Mouse (Mus musculus) cerebellum, postnatal 36 days (tissue): Measurements from ENCODE around the gene Sh3gl1.

Experiments
- DNase-seq, 2 experiments: peaks; one replicate each; pipeline ENCODE4 v3.0.0; 2021 to 2022; ENCODE audit warnings: mixed read lengths in 2 of 2

Gene Sh3gl1

DNA sequence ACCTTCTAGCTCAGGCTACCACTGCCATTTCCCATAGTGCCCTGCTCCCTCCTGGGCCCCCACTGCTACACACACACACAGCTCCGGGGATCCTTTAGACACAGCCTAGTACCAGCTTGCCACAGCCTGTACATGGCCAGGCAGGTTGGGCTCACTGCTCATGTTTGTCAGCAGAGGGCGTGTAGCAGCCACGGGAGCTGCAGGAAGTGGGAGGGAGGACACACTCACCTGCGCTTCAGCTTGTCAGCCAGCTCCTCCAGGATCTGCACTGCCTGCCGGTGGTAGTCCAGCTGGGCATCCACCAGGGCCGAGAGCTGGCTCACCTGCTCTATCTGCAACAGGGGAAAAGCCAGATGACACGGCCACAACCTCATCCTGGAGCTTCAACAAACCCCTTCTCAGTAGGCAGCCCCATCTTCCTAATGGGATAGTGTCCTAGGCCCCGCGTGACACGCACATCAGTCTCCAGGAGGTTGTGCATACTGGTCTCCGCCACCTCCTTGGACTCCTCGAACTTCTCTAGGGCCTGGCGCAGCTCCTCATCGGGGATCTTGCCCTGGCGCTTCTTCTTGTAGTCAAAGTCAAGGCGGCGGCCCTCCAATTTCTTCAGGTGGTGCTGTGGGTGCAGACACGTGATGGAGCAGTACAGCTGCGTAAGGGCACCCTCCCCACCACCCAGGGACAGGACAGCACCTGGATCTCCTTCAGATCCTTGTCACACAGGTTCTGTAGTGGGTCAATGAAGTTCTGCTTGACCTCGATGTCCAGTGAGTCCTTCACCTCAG, 17.9 kb downstream of the Sh3gl1 start:
- peak; percentile 78 to 84 for DNase-seq

DNA sequence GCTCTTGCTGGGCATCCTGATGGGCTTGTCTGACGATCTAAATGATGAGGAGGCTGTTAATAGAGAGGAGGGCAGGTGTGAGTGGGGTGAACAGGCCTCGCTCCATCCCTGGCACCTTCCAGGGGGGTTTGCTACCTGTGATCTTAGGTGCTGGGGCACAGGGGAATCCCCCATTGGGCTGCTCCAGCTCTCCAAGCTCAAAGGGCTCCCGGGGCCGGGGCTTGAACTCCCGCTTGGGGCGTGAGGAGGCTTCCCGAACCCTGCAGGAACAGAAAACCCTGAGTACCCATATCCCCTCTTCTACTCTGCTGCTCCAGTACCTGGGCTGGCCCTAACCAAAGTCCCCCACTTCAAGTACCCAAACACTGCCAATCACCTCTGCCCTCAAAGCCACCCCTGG, 18.6 kb downstream of the Sh3gl1 start:
- no peak for DNase-seq

DNA sequence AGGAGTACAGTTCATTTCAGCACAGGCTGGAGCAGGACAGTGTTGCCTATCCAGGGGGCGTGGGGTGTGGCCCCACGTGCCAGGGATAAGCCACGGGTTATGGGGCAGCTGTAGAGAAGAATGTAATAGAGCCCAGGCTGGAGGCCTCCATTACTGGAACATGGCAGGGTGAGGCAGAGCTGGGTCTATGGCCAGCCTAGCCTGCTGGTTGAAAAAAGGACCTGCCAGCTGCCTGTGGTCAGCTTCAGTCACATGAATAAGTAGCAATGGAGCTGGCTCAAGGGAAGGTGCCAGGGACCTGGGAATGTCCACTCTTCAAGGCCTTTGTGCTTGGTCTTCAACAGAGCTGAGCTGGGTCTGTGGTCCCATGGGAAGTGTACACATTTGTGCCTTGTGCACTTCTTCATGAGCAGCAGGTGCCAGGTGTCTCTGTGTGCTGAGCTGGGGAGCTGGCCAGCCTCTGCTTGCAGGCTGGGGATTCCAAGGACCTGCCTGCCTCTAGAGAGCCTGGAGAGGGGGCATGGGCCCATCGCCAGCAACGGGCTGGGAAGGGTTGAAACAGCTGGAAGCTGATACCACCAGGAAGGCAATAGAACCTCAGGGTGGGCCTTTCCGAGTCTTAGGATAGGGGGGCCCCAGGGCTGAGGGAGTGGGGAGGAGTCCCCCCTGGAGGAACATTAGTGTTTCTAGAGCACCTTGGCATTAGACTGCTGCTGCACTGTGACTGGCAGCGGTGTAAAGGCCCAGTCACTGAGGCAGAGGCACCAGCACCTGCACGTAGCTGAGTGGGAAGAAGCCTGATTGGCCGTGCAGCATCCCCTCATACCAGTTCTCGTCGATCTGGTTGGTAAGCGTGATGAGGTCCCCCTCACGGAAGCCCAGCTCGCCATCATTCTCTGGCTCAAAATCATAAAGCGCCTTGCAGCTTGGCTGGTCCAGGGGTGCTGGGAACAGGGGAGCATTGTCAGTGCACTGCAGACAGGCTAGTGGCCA, 19.3 kb downstream of the Sh3gl1 start:
- DNase-seq: no peak

DNA sequence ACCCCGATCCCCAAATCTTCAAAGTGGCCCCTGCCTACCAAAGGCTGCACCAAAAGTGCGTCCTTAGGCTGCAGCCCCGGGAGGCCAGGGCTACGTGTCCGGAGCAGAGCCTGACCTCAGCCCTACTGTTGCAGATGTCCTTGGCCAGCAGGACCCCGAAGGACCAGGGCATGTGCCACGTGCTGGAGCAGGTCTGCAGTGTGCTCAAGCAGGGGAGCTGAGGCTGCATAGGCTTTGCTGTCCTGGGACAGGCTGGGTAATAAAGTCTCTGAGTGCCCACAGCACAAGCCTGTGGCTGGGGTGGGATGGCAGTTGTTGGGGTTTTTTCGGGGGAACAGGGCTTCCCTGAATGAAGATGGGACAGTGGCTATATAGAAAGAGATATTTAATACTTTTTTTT, 20.1 kb downstream of the Sh3gl1 start:
- DNase-seq: no peak

DNA sequence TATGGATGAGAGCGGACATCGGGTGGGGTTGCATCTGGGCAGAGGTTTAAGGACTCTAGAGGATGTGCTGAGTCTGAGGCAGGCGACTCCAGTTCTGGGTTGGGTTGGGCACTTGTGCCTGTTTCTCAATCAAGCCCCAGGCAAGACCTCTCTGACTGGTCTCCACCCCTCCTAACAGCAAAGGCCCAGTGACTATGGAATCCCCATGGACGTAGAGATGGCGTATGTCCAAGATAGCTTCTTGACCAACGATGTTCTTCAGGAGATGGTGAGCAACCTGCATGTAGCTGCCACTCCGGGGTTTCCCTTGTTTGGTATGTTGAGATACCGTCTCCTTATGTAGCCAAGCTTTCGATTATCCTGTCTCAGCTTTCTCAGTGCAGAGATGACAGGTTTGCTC, 21.1 kb downstream of the Sh3gl1 start:
- DNase-seq: no peak

DNA sequence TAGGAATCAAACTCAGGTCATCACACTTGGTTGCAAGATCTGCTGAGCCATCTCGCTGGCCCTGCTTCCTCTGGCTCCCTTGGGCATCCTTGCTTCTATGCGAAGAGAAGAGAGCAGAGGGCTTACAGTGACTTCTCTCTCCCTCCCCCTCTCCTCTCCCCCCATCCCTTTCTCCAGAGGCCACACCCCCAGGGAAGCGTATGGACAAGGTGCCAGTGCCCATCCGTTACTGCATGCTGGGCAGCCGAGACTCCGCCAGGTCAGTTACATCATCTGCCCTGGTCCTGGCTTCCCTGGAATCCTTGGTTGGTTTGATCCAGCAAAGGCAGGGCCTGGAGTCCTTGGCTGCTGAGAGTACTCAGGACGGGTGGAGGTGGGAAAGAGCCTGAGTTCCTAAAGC, 25.0 kb downstream of the Sh3gl1 start:
- peak in 1 of 2 experiments; percentile 59 for DNase-seq

DNA sequence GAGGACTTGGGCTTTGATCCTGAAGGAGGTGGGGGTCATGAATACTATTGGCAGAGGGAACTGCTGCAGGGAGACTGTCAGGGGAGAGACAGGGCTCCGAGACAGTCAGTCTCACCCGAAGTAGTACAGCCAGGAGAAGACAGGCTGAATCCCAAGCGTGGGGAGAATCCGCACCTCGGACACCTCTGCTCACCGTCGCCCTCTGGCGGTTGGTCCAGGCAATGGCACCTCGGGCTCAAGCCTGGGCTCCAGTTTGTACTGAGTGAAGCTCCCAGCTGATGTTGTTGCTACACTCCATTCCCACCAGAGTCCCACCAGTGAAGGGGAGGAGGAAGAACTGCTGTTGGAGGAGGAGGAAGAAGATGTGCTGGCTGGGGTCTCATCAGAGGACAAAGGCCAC, 25.8 kb downstream of the Sh3gl1 start:
- DNase-seq: peak; percentile 82 to 83

DNA sequence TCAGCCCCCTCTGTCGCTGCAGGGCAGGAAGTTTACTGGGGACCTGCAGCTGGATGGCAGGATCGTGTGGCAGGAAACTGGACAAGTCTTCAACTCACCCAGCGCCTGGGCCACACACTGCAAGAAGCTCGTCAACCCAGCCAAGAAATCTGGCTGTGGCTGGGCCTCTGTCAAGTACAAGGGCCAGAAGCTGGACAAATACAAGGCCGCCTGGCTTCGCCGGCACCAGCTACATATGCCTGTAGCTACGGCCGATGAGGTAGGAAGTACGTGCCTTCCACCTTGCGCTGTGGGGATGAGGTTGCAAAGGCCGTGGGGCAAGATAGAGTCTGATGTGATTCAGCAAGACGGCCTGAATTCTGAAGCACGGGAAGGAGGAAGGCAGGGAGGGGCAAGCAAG, 26.2 kb downstream of the Sh3gl1 start:
- DNase-seq: no peak

DNA sequence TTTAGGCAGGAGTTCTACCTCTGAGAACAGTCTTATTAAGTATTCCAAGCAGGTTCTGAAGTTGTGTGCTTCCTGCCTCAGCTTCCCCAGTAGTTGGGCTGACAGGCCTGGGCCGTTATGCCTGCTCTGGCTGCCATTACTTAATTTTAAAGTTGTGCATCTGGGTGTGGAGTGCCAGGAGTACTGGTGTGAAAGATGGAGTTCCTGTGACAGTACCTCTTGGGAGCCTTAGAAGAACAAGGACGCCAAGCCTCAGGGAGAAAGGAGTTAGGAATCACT, 26.5 kb downstream of the Sh3gl1 start:
- no peak for DNase-seq

DNA sequence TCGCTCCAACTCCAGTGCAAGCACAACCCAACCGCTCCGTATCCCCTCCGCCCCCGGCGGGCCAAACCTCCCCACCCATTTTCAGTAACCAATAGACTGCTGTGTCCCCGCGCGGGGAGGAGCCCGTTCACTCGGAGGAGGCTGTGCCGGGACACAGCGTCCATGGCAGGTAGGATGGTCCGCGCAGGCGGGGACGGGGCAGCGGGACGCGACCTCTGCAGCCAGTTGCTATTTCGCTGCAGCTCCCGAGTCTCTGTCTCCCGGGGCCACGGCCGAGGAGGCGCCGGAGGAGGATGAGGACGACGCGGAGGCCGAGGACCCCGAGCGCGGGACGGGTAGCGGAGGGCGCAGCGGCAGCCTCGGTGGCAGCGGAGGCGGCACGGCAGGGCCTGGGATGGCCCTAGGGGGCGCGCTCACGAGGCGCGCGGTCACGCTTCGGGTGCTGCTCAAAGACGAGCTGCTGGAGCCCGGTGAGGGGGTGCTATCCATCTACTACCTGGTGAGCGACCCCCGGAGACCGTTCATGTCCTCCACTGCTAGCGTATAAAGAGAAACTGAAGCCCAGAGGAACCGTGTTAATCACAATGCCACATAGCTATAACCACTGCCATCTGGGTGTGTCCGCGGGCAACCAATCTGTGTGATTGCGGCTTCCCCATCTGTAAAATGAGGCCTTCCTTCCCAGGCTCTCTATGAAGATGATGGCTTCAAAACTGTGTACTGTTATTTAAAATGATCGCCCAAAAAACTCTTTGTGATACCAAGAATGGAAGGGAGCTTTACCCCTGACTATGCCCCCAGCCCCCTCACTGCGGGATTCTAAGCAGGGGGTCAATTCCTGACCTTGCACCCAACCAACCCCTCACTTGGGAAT, 27.1 kb downstream of the Sh3gl1 start:
- peak; percentile 90 to 95 for DNase-seq

DNA sequence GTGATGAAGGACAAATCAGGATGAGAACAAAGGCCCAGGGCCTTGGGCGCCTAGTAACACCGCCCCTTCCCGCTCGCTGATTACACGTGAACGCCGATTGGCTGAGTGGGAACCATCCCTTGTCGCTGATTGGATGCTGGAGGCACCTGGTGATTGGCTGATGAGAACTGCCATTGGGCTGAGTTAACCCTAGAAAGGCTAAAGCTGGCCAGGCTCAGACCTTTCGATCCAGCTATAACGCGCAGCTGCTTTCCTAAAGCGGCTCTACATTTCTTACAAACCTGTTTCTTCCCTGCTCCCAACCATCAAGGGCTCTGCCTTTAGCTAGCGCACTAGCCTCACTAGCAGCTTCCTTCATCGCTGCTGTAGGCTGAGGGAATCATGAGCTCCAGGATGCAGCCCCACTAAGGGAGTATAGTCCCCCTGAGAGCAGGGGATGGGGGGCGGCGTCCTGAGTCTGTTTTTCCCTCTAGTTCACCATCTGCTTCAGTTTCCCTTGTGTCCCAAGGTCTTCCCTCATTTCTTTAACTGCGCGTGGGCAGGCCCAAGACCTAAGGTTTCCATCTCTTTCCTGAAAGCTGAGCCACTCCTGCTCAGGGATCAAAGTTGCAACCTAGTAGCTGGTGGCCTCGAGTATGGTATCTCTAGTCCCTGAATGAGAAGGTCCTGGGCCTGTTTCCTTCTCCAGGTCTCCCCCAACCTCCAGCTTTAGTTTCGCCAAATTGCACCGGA, 27.9 kb downstream of the Sh3gl1 start:
- peak; percentile 91 to 94 for DNase-seq

DNA sequence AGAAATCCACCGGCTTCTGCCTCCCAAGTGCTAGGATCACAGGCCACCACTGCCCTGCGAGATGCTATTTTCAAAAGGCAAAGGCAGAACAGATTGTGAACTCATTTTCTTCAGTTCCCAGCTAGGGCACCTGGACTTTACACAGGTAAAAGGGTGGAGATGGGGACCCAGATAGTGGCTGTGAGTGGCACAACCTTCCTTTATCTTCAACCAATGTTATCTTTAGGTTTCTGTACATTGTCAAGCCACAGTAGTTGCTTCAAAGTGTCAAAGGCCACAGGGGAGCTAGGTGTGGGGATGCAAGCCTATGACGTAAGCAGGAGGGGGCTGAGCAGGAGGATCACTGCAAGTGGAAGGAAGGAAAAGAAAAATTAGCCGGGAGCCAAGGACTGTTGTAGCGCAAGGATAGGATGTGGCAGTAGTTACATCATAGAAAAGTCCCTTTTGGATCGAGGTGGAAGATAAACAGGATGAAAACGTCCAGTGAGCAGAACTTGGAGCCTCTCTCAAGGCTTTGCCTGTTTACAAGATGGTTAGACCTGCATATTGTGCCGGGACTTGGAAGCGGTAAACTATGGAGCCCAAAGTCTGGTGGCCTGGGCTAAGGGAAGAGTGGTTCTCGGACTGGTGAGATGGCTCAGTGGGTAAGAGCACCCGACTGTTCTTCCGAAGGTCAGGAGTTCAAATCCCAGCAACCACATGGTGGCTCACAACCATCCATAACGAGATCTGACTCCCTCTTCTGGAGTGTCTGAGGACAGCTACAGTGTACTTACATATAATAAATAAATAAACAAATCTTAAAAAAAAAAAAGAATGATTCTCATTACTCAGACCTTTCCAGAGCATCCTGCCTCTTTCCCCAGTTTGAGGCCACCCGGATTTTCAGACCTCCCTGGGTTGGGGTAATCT, 28.7 kb downstream of the Sh3gl1 start:
- DNase-seq: no peak

DNA sequence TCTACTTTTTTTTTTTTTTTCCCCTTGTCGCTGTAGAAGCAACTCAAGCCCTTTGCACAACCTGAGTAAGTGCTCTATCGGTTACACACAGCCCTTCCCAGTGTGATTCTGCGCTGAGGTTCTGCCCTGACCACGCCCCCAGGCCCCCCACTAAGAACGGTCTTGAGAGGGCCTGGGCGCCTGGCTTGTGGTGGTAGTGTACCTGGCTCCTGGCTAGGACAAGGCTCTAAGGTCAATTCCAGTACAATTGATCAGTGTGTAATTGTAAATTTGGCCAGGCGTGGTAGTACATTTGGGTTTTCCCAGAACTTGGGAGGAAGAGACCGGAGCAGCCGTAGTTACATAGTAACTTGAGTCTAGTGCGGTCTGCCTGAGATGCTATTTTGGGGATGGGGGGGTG, 29.5 kb downstream of the Sh3gl1 start:
- DNase-seq: no peak

DNA sequence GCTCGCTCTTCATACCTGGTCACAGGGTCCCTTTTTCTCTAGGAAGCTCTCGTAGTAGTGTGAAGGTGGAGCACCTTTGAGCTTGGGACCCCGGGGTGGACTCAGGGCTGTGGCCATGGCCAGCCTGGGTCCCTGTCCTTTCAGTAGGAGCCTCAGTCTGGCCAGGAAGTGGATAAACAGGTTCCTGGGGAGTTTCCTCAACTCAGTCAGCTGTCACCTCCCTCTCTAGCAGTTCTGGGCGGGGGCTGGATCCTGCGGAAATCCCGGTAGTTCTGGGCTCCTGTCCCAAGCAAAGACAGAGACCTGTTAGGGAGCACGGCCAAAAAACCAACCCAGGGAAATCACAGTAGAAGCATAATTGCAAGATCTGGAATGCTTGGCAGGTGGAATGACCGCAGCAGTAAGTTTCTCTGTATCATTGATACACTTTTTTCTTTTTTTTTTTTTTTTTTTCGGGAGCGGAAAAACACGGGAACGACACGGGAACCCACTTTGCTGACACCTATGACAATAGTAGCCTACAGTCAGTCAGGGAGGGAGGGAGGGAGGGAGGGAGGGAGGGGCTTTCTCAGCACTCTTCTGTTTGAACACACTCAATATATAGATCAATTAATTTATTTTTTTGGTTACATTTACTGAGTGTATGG, 30.9 kb downstream of the Sh3gl1 start, which contains the start of the genes Stap2 and Mpnd:
Gene Stap2 (minus strand): TSS at position 170 of the 647 bp plus-strand sequence.
Gene Mpnd (plus strand): TSS at position 297 of the 647 bp plus-strand sequence.
- DNase-seq: peak; percentile 56 to 65

DNA sequence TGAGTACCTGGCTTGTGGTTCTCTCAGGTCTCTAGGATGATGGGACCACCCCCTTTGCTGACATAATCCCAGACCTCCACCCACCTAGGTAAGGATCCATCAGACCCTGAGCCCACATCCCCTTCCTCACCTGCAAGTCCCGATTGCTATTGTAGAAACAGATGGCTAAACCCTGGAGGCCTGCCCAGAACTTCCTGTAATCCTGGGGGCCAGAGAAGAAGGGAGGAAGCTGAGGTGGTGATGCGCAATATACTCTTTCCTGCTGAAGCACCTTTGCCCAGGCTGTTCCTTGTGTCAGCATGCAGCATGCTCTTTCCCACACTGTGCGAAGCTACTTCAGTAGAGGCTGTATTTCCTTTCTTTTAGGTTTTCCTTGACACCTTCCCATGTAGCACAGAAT, 33.4 kb downstream of the Sh3gl1 start:
- peak; percentile 42 to 52 for DNase-seq

DNA sequence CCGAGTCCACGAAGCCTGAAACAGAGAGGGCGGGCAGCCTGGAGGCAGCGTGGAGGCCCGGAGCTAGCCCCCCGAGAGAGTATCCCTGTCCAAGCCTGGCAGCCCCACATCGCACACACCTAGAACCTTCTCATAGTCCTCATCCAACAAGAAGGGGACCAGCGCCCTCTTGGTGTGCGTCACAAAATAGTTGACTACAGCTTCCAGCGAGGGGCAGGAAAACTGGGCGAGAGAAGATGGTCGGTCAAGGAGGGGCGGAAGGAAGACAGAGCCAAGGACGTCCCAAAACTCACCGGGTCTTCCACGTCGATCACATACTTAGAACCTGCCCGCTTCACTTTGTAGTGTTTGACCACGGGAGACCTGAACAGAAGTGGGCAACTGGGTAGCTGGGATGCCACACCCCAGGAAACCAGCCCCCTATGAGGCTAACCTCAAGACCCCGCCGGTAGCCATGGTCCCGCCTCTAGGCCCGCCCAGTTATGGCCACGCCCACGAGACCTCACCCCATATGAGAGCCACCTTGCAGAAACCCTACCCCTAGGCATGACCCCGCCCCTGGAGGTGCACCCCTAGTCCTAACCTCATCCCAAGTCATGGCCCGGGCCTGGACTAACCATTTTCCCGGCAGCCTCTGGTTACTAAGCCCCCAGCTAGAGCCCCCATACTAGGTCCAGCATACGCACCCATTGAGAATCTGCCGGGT, 36.5 kb downstream of the Sh3gl1 start:
- no peak for DNase-seq

DNA sequence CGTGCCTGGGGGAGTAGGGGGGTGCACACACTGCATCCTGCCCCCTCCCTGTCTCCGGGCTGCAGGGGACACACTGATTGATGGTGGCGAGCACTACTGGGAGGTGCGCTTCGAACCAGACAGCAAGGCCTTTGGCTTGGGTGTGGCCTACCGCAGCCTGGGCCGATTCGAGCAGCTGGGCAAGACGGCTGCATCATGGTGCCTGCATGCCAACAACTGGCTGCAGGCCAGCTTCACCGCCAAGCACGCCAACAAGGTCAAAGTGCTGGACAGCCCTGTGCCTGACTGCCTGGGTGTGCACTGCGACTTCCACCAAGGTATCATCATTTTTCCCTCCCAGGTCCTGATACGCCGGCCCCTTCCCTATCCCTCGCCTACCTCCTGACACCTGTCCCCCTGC, 40.4 kb downstream of the Sh3gl1 start:
- no peak for DNase-seq

DNA sequence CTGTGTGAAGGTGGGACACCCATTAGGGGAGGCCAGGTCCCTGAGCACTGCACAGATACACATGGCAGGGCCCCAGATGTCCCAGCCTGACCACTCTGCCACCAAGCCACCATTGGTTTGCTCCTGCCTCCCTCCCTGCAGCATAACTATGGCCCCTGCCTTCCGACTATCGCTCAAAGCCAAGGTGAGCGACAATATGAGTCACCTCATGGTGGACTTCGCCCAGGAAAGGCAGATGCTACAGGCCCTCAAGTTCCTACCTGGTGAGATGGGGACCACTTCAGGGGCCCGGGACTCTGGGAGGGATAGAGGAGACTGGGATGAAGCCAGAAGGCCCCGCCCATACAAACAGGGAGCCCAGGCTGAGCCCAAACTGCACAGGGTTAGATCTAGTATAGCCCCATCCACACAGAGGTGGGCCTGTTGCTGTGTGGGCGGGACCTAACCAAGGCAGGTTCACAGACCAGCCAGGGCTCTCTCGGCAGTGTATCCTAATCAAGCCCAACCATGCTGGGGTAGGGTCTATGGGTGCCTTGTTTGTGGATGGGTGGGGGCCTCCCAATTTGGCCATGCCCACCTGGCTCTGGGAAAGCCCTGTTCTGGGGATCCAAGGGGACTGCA, 46.0 kb downstream of the Sh3gl1 start:
- DNase-seq: no peak
